Mouse (Mus musculus) v-Abl transformed pro-B cells (cell line): ENCODE measurements at regions not wholly inside any gene's neighbourhood (a gene's known extent, or its start where the extent isn't known, plus 50 kb on each side); places are given as distances from the start of the nearest gene placed in this dataset.

ENCODE experiments used
- in situ Hi-C, 2 experiments: fragments of 400-800 bp; cut with MboI; formaldehyde crosslinking; loops; one replicate each; pipeline ENCODE4 v1.15.1; 2025; ENCODE audit not compliant: unreplicated experiment in 2 of 2

GRCm38 (mm10) chr13:6173095-6173494 lies 311.8 kb downstream of the Klf6 start:
- in situ Hi-C loops, result no loop called here

- in situ Hi-C loops, result no loop called here
Observed at GRCm38 (mm10) chr13:6178362-6179070, 317.2 kb downstream of the Klf6 start.

GRCm38 (mm10) chr13:6189133-6189532 lies 327.9 kb downstream of the Klf6 start:
- in situ Hi-C loops, result no loop called here

GRCm38 (mm10) chr13:6189566-6189965 lies 328.3 kb downstream of the Klf6 start:
- in situ Hi-C loops, result no loop called here

GRCm38 (mm10) chr13:6191186-6191914 lies 330.1 kb downstream of the Klf6 start:
- in situ Hi-C loops, result no loop called here

GRCm38 (mm10) chr13:6191915-6192295 lies 330.6 kb downstream of the Klf6 start:
- in situ Hi-C loops, result no loop called here

- in situ Hi-C loops, result no loop called here
Observed at GRCm38 (mm10) chr13:6196690-6197089, 335.4 kb downstream of the Klf6 start.

GRCm38 (mm10) chr13:6199107-6199506 lies 337.8 kb downstream of the Klf6 start:
- in situ Hi-C loops, result no loop called here

- in situ Hi-C loops, result no loop called here
Observed at GRCm38 (mm10) chr13:6201516-6201915, 340.2 kb downstream of the Klf6 start.

GRCm38 (mm10) chr13:6204801-6205200 lies 343.1 kb upstream of the Pitrm1 start:
- in situ Hi-C loops, result no loop called here

- in situ Hi-C loops, result no loop called here
Observed at GRCm38 (mm10) chr13:6212550-6212949, 335.4 kb upstream of the Pitrm1 start.

GRCm38 (mm10) chr13:6214189-6214588 lies 333.8 kb upstream of the Pitrm1 start:
- in situ Hi-C loops, result no loop called here

- in situ Hi-C loops, result no loop called here
Observed at GRCm38 (mm10) chr13:6226087-6226643, 321.8 kb upstream of the Pitrm1 start.

- in situ Hi-C loops, result no loop called here
Observed at GRCm38 (mm10) chr13:6228278-6228677, 319.7 kb upstream of the Pitrm1 start.

GRCm38 (mm10) chr13:6235394-6235793 lies 312.6 kb upstream of the Pitrm1 start:
- in situ Hi-C loops, result no loop called here

GRCm38 (mm10) chr13:6236503-6236902 lies 311.4 kb upstream of the Pitrm1 start:
- in situ Hi-C loops, result no loop called here

- in situ Hi-C loops, result no loop called here
Observed at GRCm38 (mm10) chr13:6237201-6237600, 310.7 kb upstream of the Pitrm1 start.

GRCm38 (mm10) chr13:6240855-6241254 lies 307.1 kb upstream of the Pitrm1 start:
- in situ Hi-C loops, result no loop called here

GRCm38 (mm10) chr13:6241472-6242123 lies 306.4 kb upstream of the Pitrm1 start:
- in situ Hi-C loops, result no loop called here

- in situ Hi-C loops, result no loop called here
Observed at GRCm38 (mm10) chr13:6250106-6250505, 297.8 kb upstream of the Pitrm1 start.
